Mouse (Mus musculus) adipocyte (in vitro differentiated cells): ENCODE data around the gene Slc39a11.

Experiments
- DNase-seq: peaks from one replicate; pipeline ENCODE4 v3.0.0-alpha.2; 2016; ENCODE audit warnings: low spot score

The Slc39a11 gene

GRCm38 (mm10) chr11:113632303-113632702 lies 17.6 kb downstream of the Slc39a11 start:
- no peak for DNase-seq

DNA sequence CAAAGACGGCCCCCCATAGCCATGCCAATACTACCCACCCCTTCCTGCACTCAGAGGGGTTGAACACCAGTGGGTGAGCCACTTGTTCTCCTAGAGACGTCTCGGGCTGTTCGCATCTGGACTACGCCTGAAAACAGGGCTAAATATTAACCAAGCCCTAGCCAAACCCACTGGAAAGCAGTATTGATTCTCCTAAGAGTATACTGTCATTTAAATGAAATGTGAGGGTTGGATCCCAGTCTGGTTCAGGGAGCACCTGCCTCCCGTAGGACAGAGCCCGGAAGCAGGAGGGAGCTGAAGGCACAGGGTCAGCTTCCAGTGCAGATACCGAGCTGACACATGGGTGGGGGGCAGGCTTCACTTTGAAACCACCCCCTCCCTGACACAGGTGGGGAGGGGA lies 18.0 kb downstream of the Slc39a11 start:
- DNase-seq: no peak

DNA sequence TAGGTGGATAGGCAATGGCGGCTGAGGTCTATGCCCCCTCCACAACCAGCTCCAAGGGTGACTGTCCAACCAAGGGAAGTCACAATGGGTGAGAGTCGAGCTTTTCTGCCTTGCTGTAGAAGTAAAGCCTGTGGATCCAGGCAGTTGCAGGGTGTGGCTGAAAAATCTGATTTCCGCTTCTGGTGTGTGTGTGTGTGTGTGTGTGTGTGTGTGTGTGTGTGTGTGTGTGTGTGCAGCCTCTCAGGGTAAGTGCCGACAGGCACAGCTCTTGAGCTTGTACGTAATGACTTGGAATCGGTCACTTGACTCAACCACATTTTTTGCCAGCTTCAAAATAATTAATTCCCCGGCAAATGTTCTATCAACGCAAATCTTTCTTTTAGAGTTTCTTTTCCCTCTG lies 18.6 kb downstream of the Slc39a11 start:
- no peak for DNase-seq

GRCm38 (mm10) chr11:113630642-113631041 lies 19.2 kb downstream of the Slc39a11 start:
- DNase-seq: no peak

- DNase-seq: peak; percentile 36
Observed at GRCm38 (mm10) chr11:113627785-113628184, 22.1 kb downstream of the Slc39a11 start.

DNA sequence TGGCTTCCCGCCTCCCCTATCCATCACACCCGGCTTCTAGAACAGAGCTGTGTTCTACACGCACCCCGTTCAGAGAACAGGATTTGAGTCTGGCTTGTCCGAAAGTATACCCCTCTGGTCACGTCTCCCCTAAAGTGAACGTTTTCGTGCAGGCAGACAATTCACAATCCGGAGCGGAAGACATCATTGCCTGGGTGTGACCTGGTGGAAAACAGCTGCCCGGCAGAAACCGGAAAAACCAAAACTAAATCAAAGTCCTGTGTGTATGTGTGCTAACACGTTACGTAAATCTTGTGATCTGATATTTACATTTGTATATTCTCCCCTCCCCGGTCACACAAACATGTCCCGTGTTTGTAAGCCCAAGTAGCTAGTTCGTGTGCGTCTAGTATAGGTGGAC lies 24.4 kb downstream of the Slc39a11 start:
- DNase-seq: no peak

DNA sequence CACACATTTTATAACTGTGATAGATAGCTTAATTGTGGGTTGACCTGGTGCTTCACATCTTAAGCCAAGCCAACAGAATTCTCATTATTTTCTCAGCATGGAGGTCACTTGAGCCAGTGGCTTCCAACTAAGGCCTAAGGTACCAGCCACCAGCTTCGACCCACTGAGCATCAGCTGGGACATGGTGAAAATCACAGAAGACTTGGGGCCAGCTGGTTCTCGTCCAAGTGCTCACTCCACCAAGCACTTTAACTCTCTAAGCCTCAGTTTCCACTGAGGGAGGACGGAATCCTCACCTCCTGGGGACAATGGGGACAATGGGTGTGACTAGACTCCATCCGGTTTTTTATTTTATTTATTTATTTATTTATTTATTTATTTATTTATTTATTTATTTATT lies 27.9 kb downstream of the Slc39a11 start:
- no peak for DNase-seq

GRCm38 (mm10) chr11:113621001-113621400 lies 28.9 kb downstream of the Slc39a11 start:
- DNase-seq: no peak

- no peak for DNase-seq
Observed at GRCm38 (mm10) chr11:113619420-113620080, 30.3 kb downstream of the Slc39a11 start.

DNA sequence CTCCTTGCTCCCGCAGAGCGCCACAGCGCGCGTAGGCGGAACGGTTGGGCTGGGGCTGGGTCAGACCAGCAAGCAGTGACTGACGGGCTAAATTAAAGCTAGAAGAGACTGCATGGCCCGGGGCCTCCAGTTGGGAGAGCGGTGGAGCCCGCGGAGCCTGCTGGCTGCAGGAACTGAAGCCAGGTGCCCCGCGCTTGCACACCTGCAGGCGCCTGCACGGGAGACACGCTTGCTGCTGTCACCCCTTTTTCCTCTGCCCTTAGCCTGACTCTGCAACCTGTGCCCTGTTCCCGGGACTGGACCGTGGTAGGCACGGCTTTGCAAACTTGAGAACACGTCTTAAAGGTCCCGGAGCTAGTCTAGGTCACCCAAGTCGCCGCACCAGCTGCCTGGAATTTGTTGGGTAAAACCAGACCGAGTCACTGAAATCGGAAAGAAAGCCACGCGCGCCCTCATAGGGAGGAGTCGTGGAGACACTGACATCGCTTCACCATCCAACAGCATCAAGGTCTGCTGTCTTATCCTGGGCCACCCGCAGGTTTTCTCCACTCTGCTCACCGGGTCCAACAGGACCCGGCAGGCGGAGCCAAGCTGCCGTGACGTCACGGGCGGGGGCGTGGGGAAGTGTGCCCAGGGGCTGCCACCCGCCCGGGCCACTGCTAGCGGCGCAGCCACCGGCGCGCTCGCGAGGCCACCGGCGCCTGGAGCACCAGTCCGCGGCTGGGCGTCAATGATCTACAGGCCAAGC lies 31.0 kb downstream of the Slc39a11 start, which contains the start of gene Sstr2:
Gene Sstr2, plus strand, starts transcription at position 671 of the 748 bp plus-strand sequence.
- DNase-seq: no peak

DNA sequence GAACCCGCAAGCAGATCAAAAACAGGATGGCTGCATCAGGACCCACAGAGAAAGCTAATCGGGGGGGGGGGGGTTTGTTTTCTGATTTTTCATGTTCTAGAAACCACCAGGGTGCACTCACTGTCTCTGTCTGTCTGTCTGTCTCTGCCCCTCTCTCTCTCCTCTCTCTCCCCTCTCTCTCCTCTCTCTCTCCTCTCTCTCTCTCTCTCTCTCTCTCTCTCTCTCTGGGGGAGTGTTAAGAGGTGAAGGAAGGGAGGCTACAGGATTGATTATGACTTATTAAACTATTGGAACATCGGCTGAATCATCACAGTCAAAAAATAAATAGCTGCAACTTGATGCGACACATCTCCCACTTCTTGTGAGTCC lies 31.6 kb downstream of the Slc39a11 start:
- no peak for DNase-seq

DNA sequence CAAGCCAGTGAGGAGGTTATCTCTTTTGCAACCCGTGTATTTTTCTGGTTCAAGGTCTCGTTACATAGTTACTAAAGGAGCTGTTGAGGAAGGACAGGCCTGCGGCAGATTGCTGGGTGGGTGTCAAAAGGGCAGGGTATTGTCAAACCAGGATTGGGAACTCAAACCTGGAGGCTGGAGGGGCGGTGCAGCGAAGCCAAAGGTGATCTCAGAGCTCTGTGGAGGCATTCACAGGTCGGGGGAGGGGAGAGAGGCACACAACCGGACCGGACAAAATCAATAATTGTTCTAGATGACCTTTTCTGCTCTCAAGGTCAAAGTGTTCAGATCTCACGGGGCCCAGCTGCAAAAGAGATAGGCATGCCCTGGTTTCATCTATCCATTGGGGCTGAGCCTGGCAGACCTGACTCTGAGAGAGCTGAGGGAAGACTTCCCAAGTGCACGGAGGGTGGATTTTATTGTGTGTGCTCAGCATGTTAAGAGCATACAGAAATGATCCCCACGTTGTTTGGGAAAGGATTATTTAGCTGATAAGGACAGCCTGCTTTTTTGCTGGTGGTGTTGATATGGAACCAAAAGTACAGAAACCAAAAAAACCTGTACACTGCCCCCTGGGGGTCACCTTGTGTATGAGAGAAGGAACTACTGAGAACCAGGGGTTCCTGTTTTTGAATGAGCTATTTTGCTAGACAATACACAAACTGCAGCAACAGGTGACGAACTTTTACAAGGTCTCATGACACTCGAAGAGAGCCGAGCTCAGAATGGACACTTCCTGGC lies 32.6 kb downstream of the Slc39a11 start:
- DNase-seq: peak; percentile 75

GRCm38 (mm10) chr11:113614476-113614875 lies 35.4 kb downstream of the Slc39a11 start:
- DNase-seq: no peak

DNA sequence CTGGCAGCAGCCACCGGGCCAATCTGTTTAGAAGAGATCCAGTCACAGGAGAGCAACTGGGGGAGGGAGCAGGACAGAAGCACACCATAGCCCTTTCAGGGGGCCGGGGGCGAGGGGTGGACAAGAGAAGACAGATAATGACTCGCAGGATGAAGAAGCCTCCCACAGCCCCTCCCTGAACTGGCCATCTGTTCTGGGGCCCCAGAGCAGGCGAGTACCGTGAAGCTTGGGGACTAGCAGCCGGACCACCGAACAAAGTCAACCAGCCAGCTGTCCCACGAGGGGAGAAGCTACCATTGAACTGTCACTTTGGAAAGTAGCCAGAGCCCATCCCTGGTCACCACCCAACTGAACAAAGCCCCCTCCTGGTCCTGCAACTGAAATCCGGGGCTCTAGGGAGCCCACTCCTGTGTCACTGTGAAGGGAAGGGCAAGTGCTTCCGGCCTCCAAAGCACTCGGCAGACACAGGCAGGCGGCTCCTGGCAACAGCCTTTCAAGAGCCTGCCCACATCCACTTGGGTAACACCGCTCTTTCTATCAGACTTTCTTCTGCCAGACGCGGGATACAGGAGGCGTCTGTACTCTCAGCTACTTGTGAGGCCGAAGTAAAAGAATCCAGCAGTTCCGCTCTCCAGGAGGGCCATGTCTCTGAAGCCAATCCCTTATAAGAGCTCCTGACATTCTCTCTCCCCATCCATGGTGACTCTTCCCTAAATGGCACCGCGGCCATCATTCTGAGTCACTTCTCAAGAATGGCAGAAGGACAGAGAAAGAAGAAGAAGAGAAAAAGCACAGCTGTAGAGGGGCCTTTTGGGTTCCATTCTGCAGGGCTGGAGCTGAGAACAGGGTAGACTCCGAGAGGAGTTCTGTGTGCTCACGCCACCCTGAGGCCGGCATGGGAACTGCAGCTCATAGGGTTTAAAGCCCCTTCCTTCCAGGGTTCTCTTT lies 37.9 kb downstream of the Slc39a11 start:
- no peak for DNase-seq

GRCm38 (mm10) chr11:113611112-113611646 lies 38.7 kb downstream of the Slc39a11 start:
- no peak for DNase-seq

GRCm38 (mm10) chr11:113610266-113610665 lies 39.6 kb downstream of the Slc39a11 start:
- DNase-seq: peak; percentile 7

DNA sequence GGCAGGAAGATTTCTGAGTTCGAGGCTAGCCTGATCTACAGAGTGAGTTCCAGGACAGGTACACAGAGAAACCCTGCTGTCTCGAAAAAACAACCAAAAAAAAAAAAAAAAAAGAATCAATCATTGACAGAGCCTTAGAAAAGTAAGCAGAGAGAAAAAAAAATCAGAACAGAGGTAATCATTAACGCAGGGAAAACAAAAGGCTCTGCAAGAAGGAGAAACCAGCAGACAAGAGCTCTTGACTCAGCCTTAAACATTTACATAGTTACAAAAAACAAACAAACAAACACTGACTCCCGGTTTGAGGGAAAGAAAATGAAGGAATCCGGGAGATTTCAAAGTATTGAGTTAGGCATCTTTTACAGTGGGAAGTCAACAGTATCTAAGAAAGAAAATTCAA lies 40.3 kb downstream of the Slc39a11 start:
- no peak for DNase-seq

GRCm38 (mm10) chr11:113607556-113607955 lies 42.3 kb downstream of the Slc39a11 start:
- DNase-seq: no peak

GRCm38 (mm10) chr11:113601616-113602343 lies 48.1 kb downstream of the Slc39a11 start:
- no peak for DNase-seq

DNA sequence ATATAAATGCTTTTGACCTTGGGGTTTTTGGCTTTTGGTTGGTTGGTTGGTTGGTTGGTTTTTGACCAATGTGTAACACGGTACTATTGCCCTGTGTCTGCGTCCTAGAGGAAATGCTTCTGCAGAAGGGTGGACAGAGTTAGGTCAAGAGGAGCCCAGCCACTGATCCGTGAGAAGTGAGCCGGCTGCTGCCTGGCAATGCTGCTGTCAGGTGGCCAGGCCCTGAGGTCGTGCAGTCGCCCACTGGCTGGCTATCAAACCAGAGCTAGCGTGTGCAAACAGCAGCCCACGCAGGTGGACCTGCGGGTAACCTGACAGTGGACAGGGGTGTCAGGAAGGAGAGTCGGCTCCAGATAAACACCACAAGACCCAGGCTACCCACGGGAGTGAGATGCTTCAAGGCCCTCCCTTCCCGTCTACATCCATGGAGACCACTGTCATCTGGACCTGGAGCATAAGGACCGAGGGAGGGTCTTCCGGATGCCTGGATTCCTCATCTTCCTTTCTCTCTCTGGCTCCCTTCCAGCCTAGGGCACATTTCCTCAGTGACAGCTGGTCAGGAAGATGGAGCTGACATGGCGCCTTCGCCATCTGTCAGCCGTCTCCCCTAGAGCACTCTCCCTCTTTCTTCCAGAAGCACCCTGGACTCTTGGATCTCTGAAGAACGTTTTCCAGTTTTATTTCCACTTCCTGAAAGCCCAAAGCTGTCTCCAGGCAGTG lies 49.2 kb downstream of the Slc39a11 start:
- DNase-seq: no peak
